Mouse (Mus musculus): ENCODE data around the gene Smg6.

The Smg6 gene

GRCm38 (mm10) chr11:75108909-75109308, 183.3 kb downstream of the Smg6 start:
- DNase-seq (ENCODE audit: low read depth): no peak

GRCm38 (mm10) chr11:75116379-75116778, 190.8 kb downstream of the Smg6 start:
- DNase-seq (ENCODE audit: low read depth): no peak

- DNase-seq (ENCODE audit: low read depth): no peak
Observed at GRCm38 (mm10) chr11:75118141-75118540, 192.5 kb downstream of the Smg6 start.

- no peak for DNase-seq (ENCODE audit: low read depth)
Observed at GRCm38 (mm10) chr11:75119298-75119697, 193.7 kb downstream of the Smg6 start.

- DNase-seq (ENCODE audit: low read depth): no peak
Observed at GRCm38 (mm10) chr11:75119841-75120240, 194.2 kb downstream of the Smg6 start.

GRCm38 (mm10) chr11:75121348-75121747, 195.7 kb downstream of the Smg6 start:
- no peak for DNase-seq (ENCODE audit: low read depth)

- DNase-seq (ENCODE audit: low read depth): no peak
Observed at GRCm38 (mm10) chr11:75124406-75124805, 198.8 kb downstream of the Smg6 start.

- no peak for DNase-seq (ENCODE audit: low read depth)
Observed at GRCm38 (mm10) chr11:75126384-75126783, 200.8 kb downstream of the Smg6 start.

GRCm38 (mm10) chr11:75129481-75129880, 203.9 kb downstream of the Smg6 start:
- DNase-seq (ENCODE audit: low read depth): no peak

- no peak for DNase-seq (ENCODE audit: low read depth)
Observed at GRCm38 (mm10) chr11:75131300-75131699, 205.7 kb downstream of the Smg6 start.

GRCm38 (mm10) chr11:75132278-75132677, 206.7 kb downstream of the Smg6 start:
- no peak for DNase-seq (ENCODE audit: low read depth)

GRCm38 (mm10) chr11:75133391-75133790, 207.8 kb downstream of the Smg6 start:
- DNase-seq (ENCODE audit: low read depth): no peak

- no peak for DNase-seq (ENCODE audit: low read depth)
Observed at GRCm38 (mm10) chr11:75133951-75134350, 208.3 kb downstream of the Smg6 start.

- no peak for DNase-seq (ENCODE audit: low read depth)
Observed at GRCm38 (mm10) chr11:75134485-75135068, 209.0 kb downstream of the Smg6 start.

- no peak for DNase-seq (ENCODE audit: low read depth)
Observed at GRCm38 (mm10) chr11:75135358-75135757, 209.7 kb downstream of the Smg6 start.

- DNase-seq (ENCODE audit: low read depth): peak; percentile 41
Observed at GRCm38 (mm10) chr11:75136666-75137398, 211.2 kb downstream of the Smg6 start.

GRCm38 (mm10) chr11:75139122-75139963, 213.7 kb downstream of the Smg6 start:
- DNase-seq (ENCODE audit: low read depth): no peak

- DNase-seq (ENCODE audit: low read depth): no peak
Observed at GRCm38 (mm10) chr11:75140431-75140830, 214.8 kb downstream of the Smg6 start.

GRCm38 (mm10) chr11:75141038-75141437, 215.4 kb downstream of the Smg6 start:
- no peak for DNase-seq (ENCODE audit: low read depth)

- DNase-seq (ENCODE audit: low read depth): no peak
Observed at GRCm38 (mm10) chr11:75141913-75142312, 216.3 kb downstream of the Smg6 start.

- DNase-seq (ENCODE audit: low read depth): no peak
Observed at GRCm38 (mm10) chr11:75142749-75143148, 217.1 kb downstream of the Smg6 start.

- no peak for DNase-seq (ENCODE audit: low read depth)
Observed at GRCm38 (mm10) chr11:75145841-75146240, 220.2 kb downstream of the Smg6 start.

Measured in c-Kit-positive CD71-negative TER-119-negative erythroid progenitor cells, embryonic 14.5 days (primary cell).